Mouse (Mus musculus) embryonic facial prominence, embryonic 12.5 days (tissue): Measurements from ENCODE around the gene Akain1. TPM values are rescaled to one million over a fixed set of nuclear protein-coding genes. Genes with fewer than 3 reads are reported as not detected.

Experiments
- ATAC-seq: fragments of 200-750 bp; cut with Nextera tagmentation; 2 replicates; pipeline ENCODE4 v1.8.0; 2017; ENCODE audit not compliant: insufficient number of reproducible peaks, insufficient read depth, low FRiP score, low TSS enrichment
- H3K27ac ChIP-seq: fragments of 300-500 bp; sonication (generic); 2 replicates; pipeline ENCODE4 v1.5.1; 2016; ENCODE audit warnings: mild to moderate bottlenecking
- H3K27me3 ChIP-seq: fragments of 300-500 bp; sonication (generic); 2 replicates; pipeline ENCODE4 v1.6.1; 2016; ENCODE audit warnings: mild to moderate bottlenecking, moderate library complexity
- H3K36me3 ChIP-seq: fragments of 300-500 bp; sonication (generic); 2 replicates; pipeline ENCODE4 v1.6.1; 2016; ENCODE audit warnings: mild to moderate bottlenecking
- H3K4me1 ChIP-seq: fragments of 300-500 bp; sonication (generic); 2 replicates; pipeline ENCODE4 v1.6.1; 2016
- H3K4me2 ChIP-seq: fragments of 300-500 bp; sonication (generic); replicated peaks from 2 replicates; pipeline ENCODE4 v1.6.1; 2016; ENCODE audit warnings: mild to moderate bottlenecking, moderate library complexity
- H3K4me3 ChIP-seq: fragments of 300-500 bp; sonication (generic); 2 replicates; pipeline ENCODE4 v1.5.1; 2016; ENCODE audit warnings: mild to moderate bottlenecking
- H3K9ac ChIP-seq: fragments of 300-500 bp; sonication (generic); 2 replicates; pipeline ENCODE4 v1.6.1; 2016; ENCODE audit warnings: mild to moderate bottlenecking, moderate library complexity
- H3K9me3 ChIP-seq: fragments of 300-500 bp; sonication (generic); 2 replicates; pipeline ENCODE4 v1.6.1; 2016; ENCODE audit warnings: mild to moderate bottlenecking, moderate library complexity
- WGBS: fragments of 180-500 bp; shearing (Covaris S2); methylation state at CpG from one replicate; pipeline ENCODE4 v1.1.7; 2016; 5-methylcytosine and 5-hydroxymethylcytosine counted together
- polyA plus RNA-seq: library from polyadenylated mRNA; unstranded; fragments of >200 nt; fragmentation: Nextera tagmentation; extraction: Ambion mirVana; gene quantifications from 2 replicates; pipeline ENCODE4 v1.2.1, GENCODE M21; 2016

Akain1 gene
- not detected in 2 replicates for polyA plus RNA-seq

DNA sequence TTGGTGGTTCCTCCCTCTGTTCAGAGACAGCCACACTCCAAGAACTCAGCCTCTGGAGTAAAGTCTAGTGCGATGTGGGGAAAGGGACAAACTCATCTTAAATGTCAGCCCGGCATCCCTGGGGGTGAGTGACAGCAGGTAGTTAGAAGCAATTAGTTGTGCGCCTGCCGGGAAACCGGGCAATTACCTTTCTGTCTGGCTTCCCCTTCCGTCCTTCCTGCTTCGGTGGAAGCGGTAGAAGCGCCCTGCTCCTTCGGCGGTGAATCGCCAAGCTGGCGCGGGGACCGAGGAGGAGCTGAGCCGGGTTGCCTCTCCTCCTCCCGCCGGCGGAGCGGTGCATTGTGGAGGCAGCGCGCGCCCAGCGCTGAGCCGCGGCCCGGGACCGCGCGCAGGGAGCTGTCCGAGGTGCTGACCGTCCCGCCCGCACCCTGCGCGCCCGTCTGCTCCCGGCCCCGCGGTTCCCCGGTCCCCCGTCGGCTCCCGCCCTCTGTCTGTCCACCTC lies at the start of gene Akain1:
Gene Akain1 (plus strand): TSS at position 337 of the 502 bp plus-strand sequence.
- H3K9me3 ChIP-seq, result no peaks in the 10 kb centered on the region
- H3K4me2 ChIP-seq, result peak within 1 kb of the TSS; percentile 77
- peak within 1 kb of the TSS; percentile 38 for H3K4me3 ChIP-seq
- ATAC-seq, result peak; percentile 93
- peaks cover 16% of the 10 kb centered on the region; the same call in 1 of the 2 replicates for H3K4me1 ChIP-seq
- H3K9ac ChIP-seq, result 0 out of 2 replicates have a peak within 1 kb of the TSS, but pooled peaks have one; percentile 19
- H3K36me3 ChIP-seq, result no peaks in the 10 kb centered on the region
- no peak within 1 kb of the TSS for H3K27ac ChIP-seq
- whole genome bisulfite sequencing, result under 1% methylated on average over 43 of the region's 44 CpGs
- peaks cover 51% of the 10 kb centered on the region for H3K27me3 ChIP-seq

DNA sequence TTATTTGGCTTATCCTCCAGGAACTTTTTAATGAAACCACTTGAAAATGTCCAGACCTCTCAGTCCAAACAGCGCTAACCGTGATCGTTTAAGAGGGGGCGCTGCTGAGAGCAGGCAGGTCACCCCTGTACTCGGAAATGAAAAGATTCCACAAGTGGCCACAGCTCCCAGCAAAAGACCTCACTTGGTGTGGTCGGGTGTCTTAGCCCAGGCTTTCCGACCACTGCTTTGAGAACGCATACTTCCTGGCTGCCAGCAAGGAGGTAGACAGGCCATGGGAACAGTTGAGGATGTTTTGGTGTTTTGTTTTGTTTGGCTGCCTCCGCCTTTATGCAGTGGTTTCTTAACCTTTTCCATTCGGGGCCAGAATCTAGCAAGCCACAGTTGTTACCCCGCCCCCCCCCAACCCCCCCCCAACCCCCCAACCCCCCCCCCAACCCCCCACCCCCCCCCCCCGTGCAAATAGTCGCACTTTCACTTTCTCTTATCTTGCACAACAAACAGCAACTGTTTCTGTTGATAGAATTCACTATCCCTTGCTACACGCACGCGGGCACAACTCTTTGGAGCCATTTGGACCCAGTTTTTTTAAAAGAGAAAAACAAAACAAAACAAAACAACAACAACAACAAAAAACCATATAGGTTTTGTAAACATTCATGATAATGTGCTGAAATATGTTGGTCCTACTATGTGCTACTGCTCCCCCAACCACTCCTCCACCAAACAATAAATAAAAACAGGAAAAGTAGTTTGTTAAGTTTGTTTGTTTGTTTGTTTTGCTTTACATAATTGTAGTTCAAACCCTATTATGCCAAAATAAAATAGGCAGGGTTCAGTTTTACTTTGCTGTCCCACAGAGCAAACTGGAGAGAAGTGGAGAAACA lies 42.7 kb upstream of the Akain1 start:
- Histone ChIP-seq H3K4me1 (no peaks in the 10 kb centered on the region), H3K9ac (no peak overlapping the region), H3K4me2 (no peak overlapping the region), H3K27ac (no peak overlapping the region), H3K9me3 (no peaks in the 10 kb centered on the region), H3K36me3 (0 out of 2 replicates have a peak, but pooled peaks cover under 1% of the 10 kb centered on the region), H3K4me3 (no peak overlapping the region), H3K27me3 (no peaks in the 10 kb centered on the region)
- WGBS, result 40% methylated on average over 13 of the region's 16 CpGs
- ATAC-seq, result no peak

DNA sequence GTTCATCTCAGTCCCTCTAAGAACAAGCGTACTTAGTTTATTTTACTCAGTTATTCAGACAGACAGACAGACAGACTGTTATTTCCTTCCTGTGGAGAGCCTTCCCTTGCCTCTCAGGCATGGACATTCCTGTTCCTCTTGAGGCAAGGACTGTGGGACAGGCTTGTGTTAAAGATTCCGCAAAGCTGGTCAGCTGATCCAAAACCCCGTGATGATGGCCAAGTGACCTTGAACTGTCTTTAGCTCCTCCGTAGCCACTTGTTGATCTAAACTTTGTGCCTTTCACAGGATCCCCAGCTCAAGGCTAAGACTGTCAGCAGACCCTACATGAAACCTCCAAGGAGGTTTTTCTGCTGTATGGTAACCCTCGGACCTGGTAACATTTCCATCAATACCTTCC lies 42.0 kb upstream of the Akain1 start:
- H3K9ac ChIP-seq, result no peak overlapping the region
- H3K4me2 ChIP-seq, result no peak overlapping the region
- no peak for ATAC-seq
- no peaks in the 10 kb centered on the region for H3K9me3 ChIP-seq
- H3K4me1 ChIP-seq, result no peaks in the 10 kb centered on the region
- H3K27ac ChIP-seq, result no peak overlapping the region
- H3K4me3 ChIP-seq, result no peak overlapping the region
- WGBS, result 54% methylated on average over 5 of the region's 5 CpGs
- H3K27me3 ChIP-seq, result no peaks in the 10 kb centered on the region
- H3K36me3 ChIP-seq, result no peaks in the 10 kb centered on the region

DNA sequence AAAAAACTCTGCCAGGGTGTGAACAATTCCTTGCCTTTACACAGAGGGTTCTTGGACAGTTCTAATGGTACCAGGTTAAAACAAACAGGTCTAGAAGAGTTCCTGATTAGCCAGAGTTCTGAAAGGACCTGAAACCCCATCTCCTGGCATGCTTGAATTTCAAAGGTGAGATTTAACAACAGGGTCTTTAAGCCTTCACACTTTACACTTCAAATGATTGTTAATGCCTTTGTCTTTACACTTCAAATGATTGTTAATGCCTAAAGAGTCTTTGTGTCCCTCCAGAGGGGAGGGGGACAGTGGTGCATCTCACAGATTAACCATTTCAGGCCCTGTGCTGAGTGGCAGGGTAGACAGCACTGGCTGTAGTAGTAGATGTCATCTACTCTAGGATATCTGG lies 41.0 kb upstream of the Akain1 start:
- Histone ChIP-seq H3K9ac (no peak overlapping the region), H3K36me3 (no peaks in the 10 kb centered on the region), H3K4me1 (no peaks in the 10 kb centered on the region), H3K9me3 (no peaks in the 10 kb centered on the region), H3K27me3 (no peaks in the 10 kb centered on the region), H3K4me3 (no peak overlapping the region), H3K27ac (no peak overlapping the region), H3K4me2 (no peak overlapping the region)
- ATAC-seq, result no peak

DNA sequence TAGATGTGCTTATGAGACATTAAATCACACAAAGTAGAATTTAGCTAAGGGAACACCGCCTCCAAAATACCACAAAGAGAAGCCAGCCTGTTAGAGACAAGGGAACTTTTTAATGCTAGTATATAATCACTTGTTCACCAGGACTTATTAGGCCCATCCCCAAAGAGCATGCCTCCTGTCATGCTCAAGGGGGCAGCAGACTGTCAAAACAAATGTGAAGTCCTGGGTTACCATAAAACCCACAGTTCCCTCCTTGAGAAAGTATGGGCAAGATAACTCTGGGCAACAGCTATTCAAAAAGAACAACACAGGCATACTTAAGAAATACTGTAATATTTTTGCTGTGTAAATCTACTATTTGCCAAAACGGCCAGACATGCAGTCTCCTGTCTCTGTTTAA lies 38.0 kb upstream of the Akain1 start:
- H3K27me3 ChIP-seq, result no peaks in the 10 kb centered on the region
- H3K9ac ChIP-seq, result no peak overlapping the region
- no peaks in the 10 kb centered on the region for H3K4me1 ChIP-seq
- no peak overlapping the region for H3K4me3 ChIP-seq
- no peak overlapping the region for H3K4me2 ChIP-seq
- H3K36me3 ChIP-seq, result no peaks in the 10 kb centered on the region
- H3K9me3 ChIP-seq, result no peaks in the 10 kb centered on the region
- 74% methylated on average over 2 of the region's 2 CpGs for WGBS
- H3K27ac ChIP-seq, result no peak overlapping the region
- ATAC-seq, result no peak

DNA sequence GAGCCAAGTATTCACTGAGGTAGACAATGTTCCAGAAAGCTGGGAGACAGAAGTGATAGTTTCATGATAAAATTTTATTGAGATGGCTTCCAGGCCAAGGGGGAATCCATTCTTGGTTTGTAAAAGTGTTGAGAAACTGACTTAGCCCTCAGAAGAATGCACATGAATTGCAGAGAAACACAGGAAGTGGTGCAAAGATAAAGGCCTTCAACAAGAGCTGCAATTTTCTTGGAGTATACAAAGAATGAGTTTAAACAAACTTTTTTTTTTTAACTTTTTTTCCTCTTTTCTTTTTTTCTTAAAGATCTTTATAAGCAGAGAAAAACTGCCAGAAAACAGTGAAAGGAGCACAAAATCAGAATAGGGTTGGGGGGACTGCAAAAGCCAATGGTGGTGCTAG lies 23.0 kb upstream of the Akain1 start:
- Histone ChIP-seq H3K27me3 (no peaks in the 10 kb centered on the region), H3K4me2 (peak overlapping the region; percentile 57), H3K27ac (no peak overlapping the region), H3K9me3 (no peaks in the 10 kb centered on the region), H3K9ac (0 out of 2 replicates have a peak overlapping the region, but pooled peaks have one; percentile 79), H3K4me3 (peak overlapping the region; percentile 69), H3K4me1 (0 out of 2 replicates have a peak, but pooled peaks cover 4% of the 10 kb centered on the region), H3K36me3 (no peaks in the 10 kb centered on the region)
- ATAC-seq, result no peak

DNA sequence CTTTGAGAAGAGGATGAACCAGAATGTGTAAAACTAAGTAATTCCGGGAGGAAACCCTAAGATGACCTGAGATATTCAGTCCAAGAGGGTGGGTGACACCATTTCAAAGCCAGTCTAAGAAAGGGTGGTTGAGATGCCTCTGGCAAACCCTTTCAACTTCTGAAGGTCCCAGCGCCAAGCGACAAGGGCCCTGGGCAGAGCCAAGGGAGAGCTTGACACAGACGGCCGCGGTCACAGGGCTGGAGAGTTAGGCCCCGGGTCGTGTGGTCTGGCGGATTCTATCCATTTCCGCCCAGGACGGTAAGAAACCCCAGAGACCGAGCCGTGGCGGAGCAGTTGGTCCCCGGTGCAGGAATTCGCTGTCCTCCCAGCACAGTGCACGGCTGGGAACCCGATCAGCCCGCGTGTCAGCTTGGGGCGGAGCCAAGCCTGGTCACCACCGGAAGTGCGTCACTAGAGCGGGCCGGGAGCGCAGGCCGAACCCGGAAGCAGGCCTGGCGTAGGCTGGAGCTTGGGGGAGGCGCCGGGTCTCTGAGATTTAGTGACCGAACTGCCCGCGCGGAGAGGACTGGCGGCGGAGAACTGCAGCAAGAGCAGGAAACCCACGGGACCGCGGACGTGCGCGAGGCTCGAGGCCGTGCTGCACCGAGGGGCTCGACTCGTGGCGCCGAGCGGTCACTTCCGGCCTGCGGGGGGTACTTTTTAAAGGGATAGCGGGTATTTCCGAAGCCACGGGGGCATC lies 22.0 kb upstream of the Akain1 start:
- peak overlapping the region; percentile 69 for H3K4me3 ChIP-seq
- no peaks in the 10 kb centered on the region for H3K27me3 ChIP-seq

DNA sequence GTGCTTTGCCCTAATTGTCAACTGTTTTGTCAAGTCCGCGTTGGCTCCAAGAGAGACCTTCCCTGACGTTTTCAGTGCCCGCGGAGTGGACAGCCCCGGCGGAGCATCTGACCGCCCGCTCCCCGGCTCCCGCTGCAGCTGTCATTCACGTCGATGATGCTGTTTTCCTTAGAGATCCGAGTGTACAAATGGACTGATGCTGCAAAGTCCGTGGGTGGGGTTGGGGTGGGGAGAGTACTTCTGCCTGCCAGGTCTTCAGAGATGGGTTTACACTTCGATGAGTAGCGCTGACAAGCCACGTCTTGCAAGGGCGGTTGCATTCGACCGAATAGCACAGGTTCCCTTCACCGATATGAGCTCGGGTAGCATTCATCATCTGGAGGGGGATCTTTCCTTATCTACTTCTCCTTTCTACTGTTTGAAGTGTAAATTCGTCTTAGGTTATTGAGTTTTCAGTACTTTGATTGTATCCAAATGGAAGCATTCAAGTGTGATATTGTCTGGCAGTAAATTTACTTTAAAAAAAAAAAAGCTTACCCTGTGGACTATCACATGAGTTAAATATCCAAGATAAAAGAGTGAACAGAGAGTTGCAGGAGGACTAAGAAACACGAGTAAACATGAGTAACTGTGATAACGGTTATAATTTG lies 21.3 kb upstream of the Akain1 start:
- peak overlapping the region; percentile 68 for H3K4me2 ChIP-seq
- 3% methylated on average over 26 of the region's 26 CpGs for WGBS
- 0 out of 2 replicates have a peak, but pooled peaks cover 4% of the 10 kb centered on the region for H3K4me1 ChIP-seq
- H3K27ac ChIP-seq, result peak overlapping the region; percentile 84; the same call in 1 of the 2 replicates
- peak overlapping the region; percentile 69 for H3K4me3 ChIP-seq
- H3K9ac ChIP-seq, result peak overlapping the region; percentile 79
- H3K9me3 ChIP-seq, result no peaks in the 10 kb centered on the region
- H3K36me3 ChIP-seq, result no peaks in the 10 kb centered on the region
- H3K27me3 ChIP-seq, result no peaks in the 10 kb centered on the region
- ATAC-seq, result 0 out of 2 replicates have a peak, but pooled peaks have one; percentile 22

More for the DNA sequence above, 22.0 kb upstream of the Akain1 start:
- H3K9ac ChIP-seq, result peak overlapping the region; percentile 79
- no peaks in the 10 kb centered on the region for H3K36me3 ChIP-seq
- WGBS, result under 1% methylated on average over 56 of the region's 56 CpGs
- peak overlapping the region; percentile 84 for H3K27ac ChIP-seq
- H3K4me1 ChIP-seq, result 0 out of 2 replicates have a peak, but pooled peaks cover 4% of the 10 kb centered on the region
- H3K4me2 ChIP-seq, result peak overlapping the region; percentile 68
- peak; percentile 97 for ATAC-seq
- no peaks in the 10 kb centered on the region for H3K9me3 ChIP-seq

DNA sequence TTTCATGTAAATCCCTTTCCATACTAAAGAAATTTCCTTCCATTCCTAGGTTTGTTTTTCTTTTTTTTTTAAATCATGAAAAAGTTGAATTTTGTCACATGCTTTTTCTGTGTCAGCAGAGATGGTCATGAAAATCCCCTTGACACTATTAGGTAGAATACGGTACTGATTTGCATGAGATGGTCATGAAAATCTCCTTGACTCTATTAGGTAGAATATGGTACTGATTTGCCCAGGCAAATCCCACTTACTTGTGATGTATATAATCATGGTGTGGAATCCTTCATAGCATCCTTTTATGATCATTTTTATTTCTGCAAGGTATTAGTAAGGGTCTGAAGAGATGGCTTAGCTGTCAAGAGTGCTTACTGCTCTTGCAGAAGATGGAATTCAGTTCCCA lies 17.5 kb upstream of the Akain1 start:
- 6% methylated on average over 1 of the region's 1 CpGs for WGBS
- Histone ChIP-seq H3K9me3 (no peaks in the 10 kb centered on the region), H3K27ac (no peak overlapping the region), H3K27me3 (no peaks in the 10 kb centered on the region), H3K9ac (no peak overlapping the region), H3K4me2 (no peak overlapping the region), H3K36me3 (no peaks in the 10 kb centered on the region), H3K4me3 (no peak overlapping the region), H3K4me1 (0 out of 2 replicates have a peak, but pooled peaks cover 4% of the 10 kb centered on the region)
- ATAC-seq, result no peak

DNA sequence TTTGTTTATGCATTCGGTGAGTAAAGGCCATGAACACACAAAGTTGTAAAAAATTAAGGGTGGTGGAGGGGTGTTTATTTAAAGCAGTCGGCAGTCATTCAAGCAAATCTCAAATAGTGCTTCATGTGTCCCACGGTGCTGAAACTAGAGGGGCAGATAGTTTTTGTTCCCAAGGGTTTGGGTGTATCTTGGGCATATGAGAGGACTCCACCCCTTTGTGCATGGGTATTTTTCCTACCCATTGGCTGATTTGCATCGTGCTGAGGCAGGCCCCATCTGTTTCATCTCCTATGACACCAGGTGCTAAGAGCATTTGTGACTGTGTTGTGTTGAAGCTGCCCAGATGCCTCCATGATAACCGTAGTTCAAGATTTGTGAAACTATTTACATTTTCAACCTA lies 1.3 kb upstream of the Akain1 start:
- Histone ChIP-seq H3K27me3 (peaks cover 51% of the 10 kb centered on the region), H3K9me3 (no peaks in the 10 kb centered on the region), H3K27ac (no peak overlapping the region), H3K9ac (no peak overlapping the region), H3K4me3 (no peak overlapping the region), H3K4me2 (no peak overlapping the region), H3K36me3 (no peaks in the 10 kb centered on the region), H3K4me1 (peaks cover 16% of the 10 kb centered on the region; the same call in 1 of the 2 replicates)
- no peak for ATAC-seq
- 74% methylated on average over 5 of the region's 5 CpGs for WGBS

DNA sequence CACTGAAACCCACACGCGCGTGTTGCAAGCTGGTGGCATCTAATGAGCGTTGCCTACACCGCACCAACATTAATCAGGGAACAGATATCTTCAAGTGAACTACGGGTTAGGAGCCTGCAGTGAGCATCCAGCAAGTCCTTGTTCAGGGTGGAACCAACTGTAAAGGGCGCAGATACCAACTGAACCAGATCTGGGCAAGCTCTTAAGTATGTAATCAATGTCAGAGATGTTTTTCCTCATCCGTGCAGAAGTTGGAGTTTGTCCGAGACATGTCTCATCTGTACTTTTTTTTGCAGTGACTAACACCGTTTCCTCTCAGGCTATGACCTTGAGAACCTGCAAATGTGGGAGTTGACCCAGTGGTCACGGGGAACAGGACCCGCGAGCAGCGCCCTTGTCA lies 640 bp upstream of the Akain1 start:
- WGBS, result 30% methylated on average over 14 of the region's 14 CpGs
- Histone ChIP-seq H3K27me3 (peaks cover 51% of the 10 kb centered on the region), H3K9me3 (no peaks in the 10 kb centered on the region)

More for the DNA sequence above, 640 bp upstream of the Akain1 start:
- no peak for ATAC-seq
- H3K27ac ChIP-seq, result no peak overlapping the region
- peaks cover 16% of the 10 kb centered on the region; the same call in 1 of the 2 replicates for H3K4me1 ChIP-seq
- H3K4me2 ChIP-seq, result peak overlapping the region; percentile 77
- H3K36me3 ChIP-seq, result no peaks in the 10 kb centered on the region
- H3K4me3 ChIP-seq, result peak overlapping the region; percentile 38; the same call in 1 of the 2 replicates
- H3K9ac ChIP-seq, result no peak overlapping the region
